Mouse (Mus musculus): ENCODE measurements around the gene Renbp.

GRCm38 (mm10) chrX:73967177-73968075, 36.8 kb upstream of the Renbp start:
- TF ChIP-seq CTCF (IDR thresholded peaks at IDR 0.05; ENCODE audit: low read depth) (no peak), EP300 (IDR thresholded peaks at IDR 0.05; ENCODE audit: low read depth) (no peak)
